Mouse (Mus musculus): ENCODE data around the gene Bank1.

Gene Bank1

DNA sequence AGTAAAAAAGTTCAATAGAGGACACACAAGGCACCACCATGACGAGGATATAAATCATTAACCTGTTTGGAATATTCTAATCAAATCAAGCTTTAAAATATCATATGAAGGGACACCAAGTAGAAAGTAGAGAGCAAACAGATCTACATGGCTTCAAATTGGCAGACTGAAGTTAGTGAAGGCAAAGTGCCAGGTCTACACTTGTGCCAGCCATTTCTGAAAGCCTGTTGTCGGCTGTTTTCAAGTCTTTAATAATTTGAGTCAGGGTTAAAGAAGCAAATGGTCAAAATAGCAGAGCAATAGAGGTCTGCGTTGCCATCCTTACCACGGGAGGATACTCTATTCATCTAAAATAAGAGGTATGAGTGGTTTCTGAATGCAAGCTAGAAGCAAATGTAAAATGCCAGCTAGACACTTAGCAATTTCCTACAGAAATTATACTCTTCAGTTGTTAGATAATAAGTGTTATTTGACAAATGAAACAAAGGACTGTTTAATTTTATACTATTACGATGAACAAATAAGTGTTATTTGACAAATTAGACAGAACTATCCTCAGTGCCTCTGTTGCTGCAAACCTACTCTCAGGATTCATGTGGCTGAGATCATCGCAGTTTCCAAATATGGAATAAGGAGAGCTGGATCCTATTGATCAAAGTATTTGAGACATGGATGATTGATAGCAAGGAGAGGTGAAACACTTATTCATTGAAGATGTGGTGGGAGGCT lies 216.3 kb downstream of the Bank1 start:
- DNase-seq (ENCODE audit: inconsistent age in 2 of 2, low spot score in 1 of 2) = no peak

DNA sequence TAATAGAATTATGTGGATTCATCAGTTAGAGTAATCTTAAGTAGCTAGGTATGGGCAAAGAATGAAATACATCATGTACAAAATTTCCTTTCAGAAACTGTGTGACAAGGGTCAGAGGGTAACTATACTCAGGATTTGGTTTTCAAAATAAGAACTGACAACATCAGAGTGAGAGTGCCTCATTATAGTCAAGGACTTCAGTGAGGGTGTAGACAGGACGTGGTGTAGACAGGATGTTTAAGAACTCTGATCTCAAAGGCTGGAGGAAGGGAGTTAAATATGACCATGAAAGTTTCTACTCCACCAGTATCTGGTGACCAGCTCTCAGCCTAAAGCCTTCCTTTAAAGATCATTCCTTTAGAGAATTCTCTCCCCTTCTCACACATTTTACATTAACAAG lies 219.4 kb downstream of the Bank1 start:
- no peak for DNase-seq (ENCODE audit: inconsistent age in 2 of 2, low spot score in 1 of 2)

DNA sequence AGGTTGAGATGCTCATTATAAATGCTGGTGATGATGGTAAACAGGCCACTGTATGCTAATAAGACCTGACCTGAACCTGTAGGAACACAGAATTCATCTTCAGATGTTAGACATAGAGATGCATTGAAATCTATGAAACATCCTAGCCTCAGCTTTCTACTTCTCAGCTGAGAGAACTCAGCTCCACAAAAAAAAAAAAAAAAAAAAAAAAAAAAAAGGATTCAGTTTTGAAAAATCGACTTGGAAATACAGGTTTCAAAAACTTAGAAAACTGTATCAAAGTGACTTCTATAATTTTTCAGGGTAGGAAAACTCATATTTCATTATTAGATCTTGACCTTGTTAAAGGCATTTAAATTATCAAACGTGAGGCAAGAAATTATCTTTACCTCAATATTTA lies 222.5 kb downstream of the Bank1 start:
- no peak for DNase-seq (ENCODE audit: inconsistent age in 2 of 2, low spot score in 1 of 2)

DNA sequence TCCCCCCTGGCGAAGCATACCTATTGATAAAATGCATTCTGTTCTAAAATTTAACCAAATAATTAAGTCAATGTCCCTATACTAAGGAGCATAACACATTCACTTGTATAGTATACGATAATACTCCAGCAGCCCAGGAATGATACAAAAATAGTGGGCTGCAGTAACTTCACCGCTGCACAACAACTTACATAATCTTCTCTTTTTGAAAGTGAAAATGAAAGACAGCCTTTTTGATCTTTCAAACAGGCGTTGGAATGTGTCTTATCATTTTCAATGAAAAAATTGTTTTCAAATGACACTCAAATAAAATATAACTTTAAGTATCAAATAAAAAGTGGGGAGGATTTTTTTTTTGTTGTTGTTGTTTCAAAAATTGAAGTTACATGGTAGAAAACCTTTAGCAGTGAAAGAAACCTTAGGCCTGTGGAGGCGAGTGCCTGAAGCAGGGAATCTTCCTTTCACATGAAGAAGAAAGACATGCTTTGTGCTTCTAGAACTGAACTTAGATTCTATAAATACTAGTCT lies 224.8 kb downstream of the Bank1 start:
- DNase-seq (ENCODE audit: inconsistent age in 2 of 2, low spot score in 1 of 2) = no peak

DNA sequence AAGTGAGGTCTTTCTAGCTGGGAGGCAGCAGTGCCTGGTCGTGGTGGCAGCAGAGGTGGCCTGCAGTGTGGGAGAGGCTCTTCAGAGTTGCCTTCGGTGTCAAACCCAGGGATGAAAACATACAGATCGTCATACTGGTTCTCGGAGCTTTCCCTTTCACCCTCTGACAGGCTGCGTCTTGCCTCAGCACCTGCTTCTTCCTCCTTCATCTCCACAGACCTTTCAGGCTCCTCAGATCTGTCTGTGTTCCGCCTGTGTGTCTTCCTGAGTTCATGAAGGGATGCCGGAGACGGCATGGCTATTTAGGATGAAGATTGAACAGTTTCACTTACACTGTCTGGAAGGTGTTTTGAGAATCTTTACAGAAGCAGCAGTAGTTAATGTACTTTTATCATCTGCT lies 225.6 kb downstream of the Bank1 start:
- no peak for DNase-seq (ENCODE audit: inconsistent age in 2 of 2, low spot score in 1 of 2)

DNA sequence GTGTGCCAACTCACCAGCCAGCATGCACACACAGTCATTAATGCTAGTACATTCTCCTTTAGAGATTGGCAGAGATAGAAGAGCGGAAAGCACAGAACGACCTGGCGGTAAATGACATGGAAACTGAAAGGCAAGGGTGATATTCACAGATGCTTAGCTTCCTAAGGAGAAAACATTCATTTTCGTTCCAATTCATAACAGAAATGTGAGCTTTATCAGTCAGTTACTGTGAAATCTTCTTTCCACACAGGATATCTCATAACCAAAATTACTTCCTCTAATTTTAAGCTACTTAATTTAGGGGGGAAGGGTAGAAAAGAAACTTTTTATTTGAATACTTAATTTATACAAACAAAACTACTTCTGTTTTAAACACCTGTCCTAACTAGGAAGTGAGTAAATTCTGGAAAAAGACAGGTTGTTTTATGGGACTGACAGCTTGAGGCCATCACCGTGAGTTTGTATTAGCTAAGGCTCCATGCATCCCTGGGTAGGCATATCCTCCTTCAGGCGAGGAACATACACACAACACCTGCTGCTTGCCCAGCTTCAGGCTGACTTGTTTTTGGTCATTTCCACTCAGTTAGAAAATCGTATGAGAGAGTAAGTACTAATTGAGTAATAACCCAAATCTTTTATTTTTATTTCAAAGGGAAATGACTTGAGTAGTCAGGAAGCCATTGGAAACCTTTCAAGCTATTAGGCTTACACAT lies 238.8 kb downstream of the Bank1 start:
- no peak for DNase-seq (ENCODE audit: inconsistent age in 2 of 2, low spot score in 1 of 2)

DNA sequence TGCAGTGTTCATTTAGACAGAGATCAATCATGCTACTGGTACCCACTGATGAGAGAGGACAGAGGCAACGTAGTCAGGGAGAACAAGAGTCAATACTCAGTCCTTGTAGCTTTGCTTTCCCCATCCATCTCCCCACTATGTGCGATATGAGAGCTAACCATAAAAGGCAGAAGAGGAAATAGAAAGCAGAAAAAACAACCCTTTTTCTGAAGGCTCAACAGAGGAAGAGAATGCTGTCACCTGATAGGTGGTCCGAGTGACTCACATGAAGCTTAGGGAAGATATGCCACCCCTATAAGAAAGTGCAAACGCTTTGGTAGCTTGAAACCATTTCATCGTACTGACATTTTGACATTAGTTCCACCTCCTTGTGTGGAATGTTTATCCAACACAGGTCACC lies 239.4 kb downstream of the Bank1 start:
- DNase-seq (ENCODE audit: inconsistent age in 2 of 2, low spot score in 1 of 2) = no peak

DNA sequence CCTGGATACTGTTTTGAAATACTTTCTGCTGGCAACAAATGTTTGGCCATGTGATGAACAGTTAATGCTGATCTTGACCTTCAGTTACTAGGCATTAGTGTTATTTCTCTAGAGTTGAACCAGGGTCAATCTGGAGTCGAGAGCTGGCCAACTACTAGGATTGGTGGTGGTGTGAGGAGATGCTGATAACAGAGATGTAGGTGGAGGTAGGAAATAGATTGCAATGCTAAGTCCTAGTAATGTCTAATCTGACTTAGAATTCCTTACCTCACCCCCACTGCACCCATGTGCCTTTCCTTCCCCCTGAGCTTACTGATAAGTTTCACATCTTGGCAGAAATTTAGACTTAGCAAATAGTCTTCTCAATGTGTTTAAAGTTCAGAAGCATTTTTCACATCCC lies 240.8 kb downstream of the Bank1 start:
- DNase-seq (ENCODE audit: inconsistent age in 2 of 2, low spot score in 1 of 2) = no peak

DNA sequence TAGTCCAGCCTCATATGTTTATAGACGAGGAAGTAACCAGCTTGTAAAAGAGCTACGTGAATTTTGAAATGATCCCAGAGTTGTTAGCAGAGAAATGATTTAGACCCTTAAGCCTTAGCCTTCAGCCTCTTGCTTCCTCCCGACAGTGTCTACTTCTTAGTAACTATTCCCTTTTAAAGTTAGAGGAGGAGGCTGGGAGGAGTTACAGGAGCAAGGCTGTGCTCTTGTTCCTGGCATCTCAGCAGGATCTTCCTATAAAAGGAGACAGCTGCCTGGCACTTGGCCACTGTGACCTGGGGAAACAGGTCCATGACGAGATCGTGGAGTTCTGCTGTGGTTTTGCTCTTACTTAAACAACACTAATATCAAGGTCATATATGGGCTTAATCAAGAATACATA lies 241.8 kb downstream of the Bank1 start:
- DNase-seq (ENCODE audit: inconsistent age in 2 of 2, low spot score in 1 of 2) = no peak

DNA sequence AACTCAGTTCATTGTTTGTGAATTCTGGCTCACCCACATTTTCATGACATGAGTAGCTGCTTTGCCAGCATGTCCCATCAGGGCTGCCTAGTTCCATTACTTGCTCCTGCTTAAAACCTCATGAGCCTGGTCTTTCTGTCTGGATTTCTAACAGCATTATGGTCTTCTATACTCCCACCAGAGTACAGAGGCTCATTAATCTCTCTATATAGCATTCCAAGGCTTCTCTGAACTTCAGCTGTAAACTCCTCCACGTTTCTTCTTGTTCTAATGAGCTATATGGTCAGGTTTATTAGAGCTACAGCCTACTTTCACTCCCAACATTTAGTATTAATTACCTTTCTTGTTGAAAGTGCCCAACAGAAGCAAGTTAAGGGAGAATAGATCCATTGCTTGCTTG lies 244.6 kb downstream of the Bank1 start:
- no peak for DNase-seq (ENCODE audit: inconsistent age in 2 of 2, low spot score in 1 of 2)

DNA sequence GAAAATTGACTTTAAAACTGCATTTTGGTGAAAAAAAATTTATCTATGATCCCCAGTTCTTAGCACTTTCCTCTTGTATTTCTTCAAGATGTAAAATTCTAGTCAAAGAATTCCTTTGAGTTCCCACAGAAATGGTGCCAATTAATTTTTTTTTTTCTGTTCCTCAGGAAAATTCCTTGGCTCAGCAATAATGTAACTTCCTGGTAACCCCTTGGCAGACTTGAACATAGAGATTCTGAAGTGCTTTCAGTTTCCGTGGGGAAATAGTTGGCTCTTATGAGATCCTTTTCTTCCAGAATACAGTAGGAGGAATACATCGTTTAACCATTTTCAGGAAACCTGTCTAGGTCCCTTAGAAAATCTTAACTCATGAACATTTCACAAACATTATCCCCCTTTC lies 247.3 kb downstream of the Bank1 start:
- DNase-seq (ENCODE audit: inconsistent age in 2 of 2, low spot score in 1 of 2) = no peak

DNA sequence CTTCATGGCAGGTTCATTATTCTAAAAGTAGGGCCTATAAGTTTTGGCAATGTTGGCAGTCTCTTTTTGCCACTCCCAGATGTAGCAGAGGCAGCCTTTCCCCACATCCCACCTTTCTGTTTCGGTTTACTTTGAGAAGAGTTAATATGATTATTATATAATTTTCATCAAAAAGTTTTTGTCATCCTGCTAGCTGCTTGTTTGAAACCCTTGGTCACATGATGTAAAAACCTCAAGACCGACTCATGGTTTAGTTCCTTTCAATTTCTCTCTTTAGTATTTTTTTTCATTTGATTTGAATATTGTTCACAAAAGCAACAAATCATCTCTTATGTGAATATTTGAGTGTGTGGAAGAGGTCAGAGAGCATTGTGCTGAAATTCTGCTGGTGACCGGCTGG lies 255.5 kb downstream of the Bank1 start:
- DNase-seq (ENCODE audit: inconsistent age in 2 of 2, low spot score in 1 of 2) = no peak

DNA sequence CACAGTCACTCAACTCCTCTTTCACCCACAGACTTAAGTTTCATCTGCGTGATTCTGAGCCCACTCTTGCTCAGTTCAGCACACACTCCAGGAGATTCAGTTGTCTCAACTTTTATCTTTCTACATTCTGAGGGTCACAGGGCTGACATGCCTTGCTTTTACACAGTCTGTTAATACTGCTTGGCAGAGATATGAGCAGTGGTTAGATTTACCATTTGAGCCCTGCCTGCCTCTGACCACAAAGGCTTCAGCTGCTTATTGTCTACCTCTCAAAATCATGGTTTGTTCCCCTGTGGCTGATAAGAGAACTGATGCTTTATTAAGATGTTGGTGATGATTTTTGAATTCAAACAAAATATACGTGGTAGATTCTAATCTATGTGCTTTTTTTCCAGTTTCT lies 264.0 kb downstream of the Bank1 start:
- no peak for DNase-seq (ENCODE audit: inconsistent age in 2 of 2, low spot score in 1 of 2)

DNA sequence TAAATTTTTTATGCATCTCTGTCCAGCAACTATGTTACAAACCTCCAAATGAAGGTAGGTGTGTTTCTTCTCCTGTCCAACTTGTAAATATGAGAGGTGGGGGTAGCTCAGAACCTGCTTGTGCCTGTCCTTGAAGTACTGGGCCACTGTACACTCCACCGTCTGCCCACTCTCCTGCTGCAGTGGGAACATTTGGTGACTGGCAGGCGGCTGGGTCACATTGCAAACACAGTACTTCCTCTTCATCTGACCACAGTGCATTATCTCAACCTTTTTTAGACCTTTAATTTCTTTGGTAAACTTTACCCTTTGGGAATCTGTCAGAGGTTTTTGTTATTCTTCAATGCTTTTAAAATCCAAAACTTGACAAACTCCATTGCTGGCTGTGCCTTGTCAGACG lies 275.2 kb downstream of the Bank1 start:
- DNase-seq (ENCODE audit: inconsistent age in 2 of 2, low spot score in 1 of 2) = no peak

DNA sequence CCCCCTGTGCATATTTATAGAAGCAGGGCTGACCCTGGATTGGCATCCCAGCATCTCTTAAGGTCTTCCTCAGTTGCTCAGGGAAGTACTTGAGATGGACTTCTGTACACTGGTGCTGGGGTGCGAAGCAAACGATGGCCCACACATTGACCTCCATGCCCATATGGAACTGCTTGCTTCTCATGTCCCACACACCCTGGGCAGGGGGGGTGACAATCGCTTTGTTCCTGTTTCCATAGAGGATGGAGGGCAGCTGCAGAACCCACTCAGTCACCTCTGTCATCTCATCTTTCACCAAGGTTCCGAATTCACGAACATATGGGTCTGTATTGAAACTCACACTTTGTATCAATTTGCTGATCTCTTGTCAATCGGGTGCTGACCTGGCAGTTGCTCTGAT lies 275.7 kb downstream of the Bank1 start:
- DNase-seq (ENCODE audit: inconsistent age in 2 of 2, low spot score in 1 of 2) = no peak

DNA sequence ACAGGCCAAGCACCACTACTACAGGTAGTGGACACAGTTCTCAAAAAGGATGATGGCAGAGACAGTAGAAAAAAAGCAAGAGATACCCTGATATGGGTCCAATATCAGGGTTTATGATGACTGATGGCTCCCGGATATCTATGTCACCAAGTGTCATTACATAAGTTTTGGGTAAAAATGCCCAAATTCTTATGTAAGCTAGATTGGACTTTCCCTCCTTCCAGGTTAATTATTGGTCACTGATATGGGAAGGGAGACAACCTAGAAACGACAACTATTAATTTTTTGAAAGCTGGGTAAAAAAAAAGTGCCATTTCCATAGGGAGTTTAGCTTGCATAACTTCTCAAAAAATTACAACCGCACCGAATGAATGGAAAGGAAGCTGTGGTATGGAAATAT lies 277.8 kb downstream of the Bank1 start:
- DNase-seq (ENCODE audit: inconsistent age in 2 of 2, low spot score in 1 of 2) = no peak

DNA sequence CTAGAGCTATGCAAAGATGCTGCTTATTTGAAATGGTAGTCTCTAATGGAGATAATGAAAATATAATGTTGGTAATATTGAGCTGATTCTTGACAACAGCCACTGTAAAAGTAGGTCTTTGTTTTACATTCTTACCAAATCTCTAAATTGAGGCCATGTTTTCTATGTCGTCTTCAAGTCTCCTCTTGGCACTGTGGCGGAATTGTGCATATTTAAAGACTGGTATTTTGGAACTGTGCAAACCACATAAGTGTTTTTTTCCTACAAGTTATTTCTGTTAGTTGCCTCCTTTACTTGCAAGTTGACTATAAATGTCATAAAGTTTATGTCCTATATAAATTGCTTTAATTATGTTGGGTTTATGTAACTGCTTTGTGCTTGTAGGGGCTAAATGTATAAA lies 280.5 kb downstream of the Bank1 start:
- DNase-seq (ENCODE audit: inconsistent age in 2 of 2, low spot score in 1 of 2) = no peak

DNA sequence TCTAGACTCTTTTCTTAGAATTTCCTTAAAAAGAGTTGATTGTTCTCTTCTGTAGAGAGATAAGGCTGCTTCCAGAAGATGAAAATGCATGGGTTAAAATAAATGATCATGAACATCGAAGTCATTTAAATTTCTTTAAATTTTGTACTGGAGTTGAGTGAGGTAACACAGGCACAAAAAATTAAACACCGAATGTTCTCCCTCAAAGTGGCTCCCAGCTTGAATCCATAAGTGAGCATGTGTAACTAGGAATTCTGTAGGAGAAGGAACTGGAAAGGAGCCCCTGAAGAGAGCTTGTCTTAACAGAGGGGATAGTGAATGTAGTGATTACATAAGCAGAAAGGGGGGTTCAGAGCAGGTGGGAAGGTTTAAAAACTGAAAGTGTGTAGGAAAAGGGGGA lies 285.8 kb downstream of the Bank1 start:
- no peak for DNase-seq (ENCODE audit: inconsistent age in 2 of 2, low spot score in 1 of 2)

DNA sequence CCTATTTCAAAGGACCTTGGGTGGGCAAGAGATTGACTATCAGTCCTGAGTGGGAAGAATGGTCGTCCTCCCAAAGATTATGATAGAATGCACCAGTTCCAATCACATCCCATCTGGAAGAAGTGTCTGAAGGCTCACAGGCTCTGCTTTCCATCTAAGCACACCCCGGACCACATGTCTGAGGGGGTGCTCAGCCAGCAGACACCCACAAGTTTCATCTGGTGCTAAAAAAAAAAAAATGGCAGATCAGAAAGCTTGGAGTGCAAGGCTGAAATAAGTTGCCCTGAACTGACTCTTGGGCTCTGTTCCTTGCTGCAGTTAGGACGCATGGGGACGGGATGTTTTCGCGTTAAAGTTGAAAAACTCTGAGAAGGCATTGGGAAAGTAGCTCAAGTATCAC lies 286.4 kb downstream of the Bank1 start:
- no peak for DNase-seq (ENCODE audit: inconsistent age in 2 of 2, low spot score in 1 of 2)

DNA sequence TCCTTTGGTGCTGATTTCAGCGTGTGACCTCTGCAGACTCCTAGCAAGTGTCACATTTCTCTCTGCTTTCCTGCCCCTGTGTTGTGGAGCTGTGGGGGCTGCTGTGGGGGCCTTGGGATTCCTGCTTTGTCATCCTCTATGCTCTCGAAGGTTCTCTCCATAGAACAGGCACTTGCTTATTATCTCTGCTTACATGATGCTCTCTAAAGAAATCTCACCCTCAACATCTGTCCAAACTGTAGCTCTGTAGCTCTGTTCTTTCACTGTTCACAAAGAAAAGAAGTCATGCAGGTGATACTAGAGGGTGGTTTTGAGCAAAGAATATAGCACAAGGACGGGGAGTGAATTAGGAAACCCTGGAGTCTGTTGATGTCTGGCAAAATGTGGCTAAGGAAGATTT lies 288.6 kb downstream of the Bank1 start:
- DNase-seq (ENCODE audit: inconsistent age in 2 of 2, low spot score in 1 of 2) = no peak

DNA sequence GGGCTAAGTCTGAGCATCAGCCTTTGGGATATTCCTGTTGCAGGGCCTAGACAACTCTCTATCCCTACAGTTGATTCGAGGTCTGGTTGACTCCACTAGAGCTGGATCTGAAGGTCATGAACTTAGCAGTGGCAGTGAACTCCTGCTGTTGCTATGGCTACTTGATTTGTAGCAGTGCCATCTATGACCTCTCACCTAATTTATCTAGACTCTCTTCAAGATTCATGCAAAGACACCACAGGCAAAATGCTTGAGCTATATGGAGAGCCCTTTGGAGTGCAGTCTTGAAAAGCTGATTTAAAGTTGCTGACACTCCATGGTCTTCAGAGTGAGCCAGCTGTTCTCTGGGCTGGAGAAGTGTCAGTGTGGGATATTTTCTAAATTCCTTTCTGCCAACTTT lies 290.1 kb downstream of the Bank1 start:
- DNase-seq (ENCODE audit: inconsistent age in 2 of 2, low spot score in 1 of 2) = peak in 1 of 2 experiments; percentile 44

DNA sequence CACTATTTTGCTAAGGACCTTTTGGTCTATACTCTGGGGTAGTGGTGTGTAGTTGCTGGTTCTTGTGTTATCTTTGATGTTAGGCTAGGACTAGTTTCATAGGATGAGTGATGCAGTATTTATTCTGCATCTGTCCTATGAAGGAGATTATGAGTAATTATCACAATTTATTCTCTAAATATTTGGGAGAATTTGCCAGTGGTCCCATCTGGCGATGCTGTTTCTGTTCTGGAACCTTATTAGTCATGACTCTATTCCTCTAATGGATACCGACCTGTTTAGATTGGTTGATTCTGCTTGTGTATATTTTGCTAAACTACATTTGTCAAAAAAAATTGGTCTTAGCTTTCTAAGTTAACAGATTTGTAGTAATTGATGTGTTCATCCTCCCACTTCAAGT lies 301.0 kb downstream of the Bank1 start:
- no peak for DNase-seq (ENCODE audit: inconsistent age in 2 of 2, low spot score in 1 of 2)

DNA sequence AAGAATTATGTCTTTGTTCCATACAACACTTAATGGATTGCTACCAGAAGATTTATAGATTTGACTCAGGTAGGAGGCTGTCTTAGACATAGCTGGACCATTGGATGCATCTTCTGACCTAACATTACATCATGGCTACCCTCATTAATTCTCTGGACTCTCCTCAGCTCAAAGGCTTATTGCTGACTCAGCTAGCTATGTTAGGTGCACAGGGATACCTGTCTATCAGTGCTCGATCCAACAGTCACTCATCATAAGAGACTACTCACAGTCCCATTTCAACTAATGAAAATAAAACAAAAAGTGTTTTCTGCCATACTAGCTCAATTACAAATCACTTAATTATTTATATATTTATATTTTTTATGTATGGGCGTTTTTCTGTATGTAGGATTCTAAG lies 308.3 kb downstream of the Bank1 start:
- DNase-seq (ENCODE audit: inconsistent age in 2 of 2, low spot score in 1 of 2) = no peak

Data from adrenal gland, adult (tissue).